Mouse (Mus musculus) stomach, postnatal 0 days (tissue): ENCODE measurements around the gene Chn2.

Experiments
- CTCF ChIP-seq: IDR thresholded peaks from 2 replicates; pipeline ENCODE4 v1.5.1; 2016; ENCODE audit warnings: antibody characterized with exemption, low read depth, mild to moderate bottlenecking, moderate library complexity
- EP300 ChIP-seq: optimal IDR thresholded peaks from 2 replicates; pipeline ENCODE3; 2016; ENCODE audit warnings: antibody characterized with exemption

DNA sequence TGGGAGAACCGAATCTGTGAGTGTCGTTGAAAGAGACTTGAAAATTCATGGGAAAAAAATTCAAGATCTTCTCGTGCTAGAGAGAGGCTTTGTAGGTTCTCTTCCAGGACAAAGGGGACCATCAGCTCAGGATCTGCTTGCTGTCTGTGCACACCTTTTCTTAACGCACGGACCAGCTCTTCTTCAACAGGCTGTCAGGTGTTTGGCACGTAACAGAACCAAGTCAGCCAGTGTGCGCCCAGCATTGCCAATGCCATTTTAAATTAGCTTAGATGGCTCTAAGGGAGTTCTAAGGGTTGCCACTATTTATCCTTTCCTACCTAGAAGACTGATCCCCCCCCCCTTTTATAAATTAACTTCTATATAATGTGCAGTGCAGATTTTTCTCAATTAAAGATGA lies 12.8 kb downstream of the Chn2 start:
- TF ChIP-seq CTCF = no peak
- TF ChIP-seq EP300 = no peak
